Mouse (Mus musculus): ENCODE measurements around the gene Zbtb3. TPM values are rescaled to one million over a fixed set of nuclear protein-coding genes. Genes with fewer than 3 reads are reported as not detected.

The Zbtb3 gene
- polyA plus RNA-seq, 1 experiment from 2014 or later, result 7.9 TPM

DNA sequence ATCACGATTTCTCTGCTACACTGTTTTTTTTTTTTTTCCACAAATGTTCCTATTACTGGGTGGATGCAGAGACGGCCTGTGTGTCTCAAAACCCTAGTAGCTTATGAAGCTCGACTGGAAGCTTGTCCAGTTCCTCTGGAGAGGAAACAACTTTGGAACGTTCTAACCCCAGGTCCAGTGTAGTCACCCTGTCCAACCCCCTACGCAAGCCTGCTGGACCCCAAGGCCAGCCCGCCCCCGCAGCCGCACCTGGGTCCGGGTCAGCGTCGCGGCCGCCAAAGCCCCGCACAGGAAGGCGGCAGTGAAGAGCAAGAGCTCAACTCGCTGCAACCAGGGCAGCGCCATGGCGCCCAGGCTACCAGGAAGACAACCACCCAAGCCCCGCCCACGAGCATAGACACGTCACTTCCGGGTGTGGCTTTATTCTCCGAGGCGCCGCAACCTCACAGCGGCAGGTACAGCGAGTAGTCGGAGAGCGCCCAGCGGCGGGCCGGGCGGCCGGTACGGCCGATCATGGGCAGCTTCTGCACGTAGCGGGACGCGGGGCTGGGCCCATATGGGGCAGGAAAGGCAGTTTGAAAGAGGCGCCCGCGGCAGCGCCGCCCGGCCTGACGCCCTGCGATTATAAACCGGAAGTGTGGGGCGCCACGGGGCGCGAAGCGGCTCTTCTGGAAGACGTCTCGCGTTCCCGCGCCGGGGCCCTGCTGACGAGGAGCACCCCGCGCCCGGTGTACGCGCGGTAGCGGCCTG lies 28.1 kb upstream of the Zbtb3 start, which contains the start of gene Tmem179b:
TSS of gene Tmem179b (minus strand) at position 382 of the 750 bp plus-strand sequence.
- Histone ChIP-seq H3K4me1 (peaks cover 38% of the 10 kb centered on the region), H3K9ac (peak within 1 kb of the TSS; percentile 96), H3K4me3 (peak within 1 kb of the TSS; percentile 70), H3K27ac (peak within 1 kb of the TSS; percentile 99), H3K4me2 (peak within 1 kb of the TSS; percentile 100), H3K36me3 (ENCODE audit: poor library complexity, severe bottlenecking) (peaks cover 49% of the 10 kb centered on the region), H3K9me3 (replicated peaks) (no peaks in the 10 kb centered on the region), H3K27me3 (no peaks in the 10 kb centered on the region)
- ATAC-seq, result peak; percentile 95
- under 1% methylated on average over 68 of the region's 68 CpGs for WGBS

DNA sequence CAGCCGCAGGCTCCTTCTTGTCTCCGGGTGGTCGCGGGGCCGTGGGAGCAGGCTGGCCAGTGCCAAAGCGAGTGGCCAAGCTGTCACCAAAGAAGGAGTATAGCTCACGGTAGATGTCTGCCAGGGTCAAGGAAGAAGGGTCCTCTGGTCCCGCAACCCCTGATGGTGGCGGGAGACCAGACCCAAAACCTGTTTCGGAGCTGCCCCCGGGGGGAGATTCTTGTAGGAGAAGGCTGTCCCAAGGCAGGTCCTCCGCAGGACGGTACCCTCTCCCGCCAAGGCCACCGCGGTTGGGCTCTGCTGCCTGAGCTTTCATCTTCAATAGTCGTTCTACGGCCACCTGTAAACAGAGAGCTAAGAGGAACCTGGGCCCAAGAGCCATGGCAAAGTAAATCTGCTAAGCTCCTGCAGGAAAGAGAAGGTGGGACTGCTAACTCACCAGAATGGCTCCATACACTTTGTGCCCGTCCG lies 27.4 kb upstream of the Zbtb3 start:
- ATAC-seq, result no peak
- 6% methylated on average over 20 of the region's 20 CpGs for WGBS

DNA sequence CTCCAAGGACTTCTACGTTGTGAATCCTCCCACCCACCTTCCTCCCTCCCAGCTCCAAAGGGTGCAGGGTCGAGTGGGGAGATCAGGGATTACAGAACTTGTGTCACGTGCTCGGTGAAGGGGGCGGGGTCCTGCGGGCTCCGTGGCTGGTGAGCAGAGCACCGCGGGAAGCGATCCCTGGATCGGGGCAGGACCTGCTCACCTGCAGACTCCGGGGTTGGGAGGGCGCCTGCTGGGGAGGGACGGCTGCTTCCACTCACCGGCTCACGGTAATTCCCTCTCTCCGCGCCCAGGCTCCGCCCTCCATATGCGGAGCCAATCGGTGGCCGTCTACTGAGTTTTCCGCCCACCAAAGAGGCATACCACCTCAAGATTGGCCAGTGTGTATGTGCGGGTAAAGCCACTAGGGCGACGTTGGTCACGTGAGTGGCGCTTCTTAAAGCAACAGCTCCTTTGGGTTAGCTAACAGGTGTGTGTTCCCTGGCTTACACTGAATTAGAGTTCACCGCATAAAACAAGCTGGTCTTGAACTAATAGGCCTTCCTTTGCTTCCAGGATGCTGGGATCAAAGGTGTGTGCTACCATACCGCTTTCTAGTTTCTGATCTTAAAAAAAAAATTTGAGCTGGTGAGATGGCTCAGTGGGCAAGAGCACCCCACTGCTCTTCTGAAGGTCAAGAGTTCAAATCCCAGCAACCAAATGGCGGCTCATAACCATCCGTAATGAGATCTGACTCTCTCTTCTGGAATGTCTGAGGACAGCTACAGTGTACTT lies 16.2 kb upstream of the Zbtb3 start, which contains the start of gene Taf6l:
TSS of gene Taf6l (minus strand) at position 410 of the 774 bp plus-strand sequence.
- H3K9me3 ChIP-seq (replicated peaks), result no peaks in the 10 kb centered on the region
- H3K27me3 ChIP-seq, result no peaks in the 10 kb centered on the region
- peak; percentile 100 for ATAC-seq
- peak within 1 kb of the TSS; percentile 78 for H3K4me2 ChIP-seq
- peak within 1 kb of the TSS; percentile 68 for H3K27ac ChIP-seq
- peaks cover 15% of the 10 kb centered on the region for H3K4me1 ChIP-seq
- peak within 1 kb of the TSS; percentile 76 for H3K4me3 ChIP-seq
- peaks cover 37% of the 10 kb centered on the region for H3K36me3 ChIP-seq (ENCODE audit: poor library complexity, severe bottlenecking)
- 1% methylated on average over 32 of the region's 32 CpGs for WGBS
- peak within 1 kb of the TSS; percentile 71 for H3K9ac ChIP-seq

More for the DNA sequence above, 27.4 kb upstream of the Zbtb3 start:
- no peaks in the 10 kb centered on the region for H3K27me3 ChIP-seq
- peaks cover 38% of the 10 kb centered on the region for H3K4me1 ChIP-seq
- H3K36me3 ChIP-seq (ENCODE audit: poor library complexity, severe bottlenecking), result peaks cover 46% of the 10 kb centered on the region
- H3K27ac ChIP-seq, result peak overlapping the region; percentile 99
- peak overlapping the region; percentile 70 for H3K4me3 ChIP-seq
- peak overlapping the region; percentile 100 for H3K4me2 ChIP-seq
- H3K9ac ChIP-seq, result peak overlapping the region; percentile 96
- H3K9me3 ChIP-seq (replicated peaks), result no peaks in the 10 kb centered on the region

DNA sequence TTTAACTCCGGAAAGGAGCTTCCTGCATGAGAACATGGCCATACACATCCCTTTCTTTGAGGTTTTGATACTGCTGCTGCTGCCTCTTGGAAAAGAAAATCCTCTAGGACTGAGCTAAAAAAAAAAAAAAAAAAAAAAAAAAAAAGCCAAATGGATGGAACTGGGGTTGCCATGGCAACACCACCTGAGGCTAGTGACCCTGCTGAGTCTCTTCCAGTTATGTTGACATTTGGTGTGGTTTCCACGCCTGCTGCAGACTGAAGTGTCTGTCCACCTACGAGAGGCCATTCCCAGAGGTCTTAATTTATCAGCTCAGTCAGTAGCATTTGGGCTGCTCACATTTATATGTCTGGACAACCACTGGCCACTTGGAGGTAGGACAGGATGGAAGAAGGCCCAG lies 13.8 kb upstream of the Zbtb3 start:
- Histone ChIP-seq H3K4me3 (no peak overlapping the region), H3K4me2 (no peak overlapping the region), H3K4me1 (peaks cover 15% of the 10 kb centered on the region), H3K9me3 (replicated peaks) (no peaks in the 10 kb centered on the region), H3K36me3 (ENCODE audit: poor library complexity, severe bottlenecking) (peaks cover 31% of the 10 kb centered on the region), H3K9ac (no peak overlapping the region), H3K27me3 (no peaks in the 10 kb centered on the region), H3K27ac (peak overlapping the region; percentile 3; the same call in 1 of the 2 replicates)
- ATAC-seq, result no peak
- 23% methylated on average over 3 of the region's 3 CpGs for WGBS

DNA sequence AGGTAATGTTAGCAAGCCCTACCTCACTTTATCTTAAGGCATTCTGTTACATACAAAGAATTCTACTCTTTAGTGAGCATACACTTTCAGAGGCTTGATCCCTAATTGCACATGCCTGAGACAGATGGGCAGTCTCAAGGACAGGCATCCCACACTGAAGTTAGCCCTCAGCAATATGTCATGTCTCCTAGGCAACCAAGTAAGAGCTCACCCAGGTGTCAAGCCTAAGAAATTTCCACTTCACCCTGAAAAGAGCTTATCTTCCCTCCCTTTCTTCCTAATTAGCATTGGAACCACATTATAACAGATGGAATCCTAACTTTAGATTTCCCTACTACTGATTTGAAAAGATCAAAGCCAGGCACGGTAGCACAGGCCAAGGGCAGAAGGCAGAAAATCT lies 13.2 kb upstream of the Zbtb3 start:
- Histone ChIP-seq H3K9ac (no peak overlapping the region), H3K27ac (peak overlapping the region; percentile 3; the same call in 1 of the 2 replicates), H3K4me3 (no peak overlapping the region), H3K4me1 (peaks cover 15% of the 10 kb centered on the region), H3K4me2 (no peak overlapping the region), H3K27me3 (no peaks in the 10 kb centered on the region), H3K36me3 (ENCODE audit: poor library complexity, severe bottlenecking) (peaks cover 31% of the 10 kb centered on the region), H3K9me3 (replicated peaks) (no peaks in the 10 kb centered on the region)
- WGBS, result 29% methylated on average over 1 of the region's 1 CpGs
- ATAC-seq, result no peak

DNA sequence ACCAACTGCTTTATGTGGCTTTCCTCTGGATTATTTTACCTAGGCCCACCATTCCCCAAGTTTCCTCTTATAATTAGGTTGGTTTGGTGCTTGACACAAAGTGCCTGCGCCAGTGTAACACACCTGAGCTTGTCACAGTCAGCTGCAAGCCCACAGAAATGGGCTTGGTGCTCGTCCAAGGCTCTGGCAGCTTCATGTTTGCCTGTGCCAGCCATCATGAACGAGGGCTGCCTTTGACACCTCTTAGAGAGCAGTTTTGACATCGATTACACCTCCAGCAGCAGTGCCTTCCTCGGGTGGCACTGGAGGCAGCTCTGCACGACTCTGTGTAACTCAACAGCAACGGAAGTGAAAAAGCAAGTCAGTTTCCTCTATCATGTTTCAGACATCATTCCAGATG lies 12.2 kb upstream of the Zbtb3 start:
- ATAC-seq, result no peak
- Histone ChIP-seq H3K27me3 (no peaks in the 10 kb centered on the region), H3K4me2 (no peak overlapping the region), H3K27ac (no peak overlapping the region), H3K9me3 (replicated peaks) (no peaks in the 10 kb centered on the region), H3K4me1 (peaks cover 12% of the 10 kb centered on the region), H3K9ac (no peak overlapping the region), H3K4me3 (no peak overlapping the region), H3K36me3 (ENCODE audit: poor library complexity, severe bottlenecking) (peaks cover 38% of the 10 kb centered on the region)
- WGBS, result 83% methylated on average over 7 of the region's 7 CpGs

DNA sequence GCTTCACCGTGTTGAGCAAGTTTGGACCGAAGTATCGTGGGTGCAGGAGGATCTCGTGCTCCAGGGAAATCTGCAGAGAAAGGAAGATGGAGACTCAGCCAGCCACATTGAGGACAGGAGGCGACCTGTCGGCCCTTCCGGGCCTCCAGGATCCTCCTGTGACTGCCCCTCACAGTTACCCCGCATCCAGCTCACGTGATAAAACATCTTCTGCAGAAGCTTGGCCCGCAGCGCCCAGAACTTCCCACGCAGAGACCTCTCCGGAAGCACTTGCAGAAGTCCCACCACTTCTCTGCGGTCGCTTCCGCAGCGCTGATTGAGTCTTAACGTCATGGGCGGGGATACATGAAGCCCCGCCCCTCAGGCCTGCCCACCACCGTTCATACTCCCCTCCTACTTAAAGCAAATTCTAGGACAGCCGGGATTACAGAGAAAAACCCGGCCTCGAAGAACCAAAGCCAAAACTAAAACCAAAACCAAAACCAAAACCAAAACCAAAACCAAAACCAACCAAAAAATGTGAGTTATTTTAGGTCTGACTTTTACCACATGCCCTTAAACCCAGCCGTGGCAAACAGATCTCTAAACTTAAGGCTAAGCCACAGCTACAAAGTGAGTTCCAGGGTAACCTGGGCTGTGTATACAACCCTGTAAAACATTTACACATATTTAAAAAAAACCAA lies 4.0 kb upstream of the Zbtb3 start, which contains the start of gene Polr2g:
TSS of gene Polr2g (minus strand) at position 314 of the 683 bp plus-strand sequence.
- WGBS, result 2% methylated on average over 25 of the region's 25 CpGs
- Histone ChIP-seq H3K4me3 (peak within 1 kb of the TSS; percentile 62), H3K27me3 (peaks cover 4% of the 10 kb centered on the region; the same call in 1 of the 2 replicates), H3K9me3 (replicated peaks) (no peaks in the 10 kb centered on the region), H3K4me1 (peaks cover 22% of the 10 kb centered on the region), H3K4me2 (peak within 1 kb of the TSS; percentile 88), H3K36me3 (ENCODE audit: poor library complexity, severe bottlenecking) (peaks cover 32% of the 10 kb centered on the region), H3K9ac (peak within 1 kb of the TSS; percentile 77), H3K27ac (0 out of 2 replicates have a peak within 1 kb of the TSS, but pooled peaks have one; percentile 12)
- ATAC-seq, result peak; percentile 72

DNA sequence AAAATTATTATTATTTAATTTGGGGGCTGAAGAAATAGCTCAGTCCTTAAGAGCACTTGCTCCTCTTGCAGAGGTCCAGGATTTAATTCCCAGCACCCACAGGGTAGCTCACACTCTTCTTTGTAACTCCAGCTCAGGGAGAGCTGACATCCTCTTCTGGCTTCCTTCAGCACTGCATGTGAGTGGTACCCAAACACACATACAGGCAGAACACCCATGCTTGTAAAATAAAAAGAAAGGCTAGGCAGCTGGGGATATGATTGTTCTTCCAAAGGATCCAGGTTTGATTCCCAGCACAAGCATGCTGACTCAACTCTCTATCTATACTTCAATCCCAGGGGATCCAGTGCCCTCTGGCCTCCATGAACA lies 3.4 kb upstream of the Zbtb3 start:
- Histone ChIP-seq H3K36me3 (ENCODE audit: poor library complexity, severe bottlenecking) (peaks cover 32% of the 10 kb centered on the region), H3K9me3 (replicated peaks) (no peaks in the 10 kb centered on the region), H3K9ac (no peak overlapping the region), H3K4me1 (peaks cover 22% of the 10 kb centered on the region), H3K27me3 (peaks cover 4% of the 10 kb centered on the region; the same call in 1 of the 2 replicates), H3K4me2 (peak overlapping the region; percentile 88; the same call in 1 of the 2 replicates), H3K4me3 (peak overlapping the region; percentile 62; the same call in 1 of the 2 replicates), H3K27ac (no peak overlapping the region)
- no peak for ATAC-seq

DNA sequence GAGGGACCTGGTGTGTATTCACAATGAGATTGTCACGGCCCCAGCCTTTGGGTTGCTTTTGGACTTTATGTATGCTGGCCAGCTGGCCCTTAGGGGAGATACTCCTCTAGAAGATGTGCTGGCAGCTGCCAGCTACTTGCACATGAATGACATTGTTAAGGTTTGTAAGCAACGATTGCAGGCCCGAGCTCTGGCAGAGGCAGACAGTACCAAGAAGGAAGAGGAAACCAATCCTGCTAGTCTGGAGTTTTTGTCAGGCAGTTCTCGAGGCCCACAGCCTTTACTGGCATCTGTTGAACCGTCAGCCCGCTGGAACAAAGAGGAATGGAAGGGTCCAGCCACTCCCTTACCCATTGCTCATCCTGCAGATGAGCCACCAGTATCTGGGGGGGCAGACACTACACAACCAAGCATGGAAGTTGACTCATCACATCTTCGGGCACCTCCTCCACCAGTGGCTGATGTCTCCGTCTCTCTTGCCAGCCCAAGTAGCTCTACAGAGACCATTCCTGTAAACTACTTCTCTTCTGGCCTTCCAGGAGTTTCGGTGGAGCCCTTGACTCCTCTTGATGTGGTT lies 937 bp downstream of the Zbtb3 start:
- Histone ChIP-seq H3K36me3 (ENCODE audit: poor library complexity, severe bottlenecking) (peaks cover 51% of the 10 kb centered on the region), H3K9me3 (replicated peaks) (no peaks in the 10 kb centered on the region), H3K9ac (peak overlapping the region; percentile 34; the same call in 1 of the 2 replicates), H3K27me3 (peaks cover 4% of the 10 kb centered on the region; the same call in 1 of the 2 replicates), H3K4me1 (peaks cover 12% of the 10 kb centered on the region), H3K4me2 (peak overlapping the region; percentile 69), H3K27ac (peak overlapping the region; percentile 94), H3K4me3 (peak overlapping the region; percentile 63; the same call in 1 of the 2 replicates)
- no peak for ATAC-seq
- 91% methylated on average over 9 of the region's 9 CpGs for WGBS

DNA sequence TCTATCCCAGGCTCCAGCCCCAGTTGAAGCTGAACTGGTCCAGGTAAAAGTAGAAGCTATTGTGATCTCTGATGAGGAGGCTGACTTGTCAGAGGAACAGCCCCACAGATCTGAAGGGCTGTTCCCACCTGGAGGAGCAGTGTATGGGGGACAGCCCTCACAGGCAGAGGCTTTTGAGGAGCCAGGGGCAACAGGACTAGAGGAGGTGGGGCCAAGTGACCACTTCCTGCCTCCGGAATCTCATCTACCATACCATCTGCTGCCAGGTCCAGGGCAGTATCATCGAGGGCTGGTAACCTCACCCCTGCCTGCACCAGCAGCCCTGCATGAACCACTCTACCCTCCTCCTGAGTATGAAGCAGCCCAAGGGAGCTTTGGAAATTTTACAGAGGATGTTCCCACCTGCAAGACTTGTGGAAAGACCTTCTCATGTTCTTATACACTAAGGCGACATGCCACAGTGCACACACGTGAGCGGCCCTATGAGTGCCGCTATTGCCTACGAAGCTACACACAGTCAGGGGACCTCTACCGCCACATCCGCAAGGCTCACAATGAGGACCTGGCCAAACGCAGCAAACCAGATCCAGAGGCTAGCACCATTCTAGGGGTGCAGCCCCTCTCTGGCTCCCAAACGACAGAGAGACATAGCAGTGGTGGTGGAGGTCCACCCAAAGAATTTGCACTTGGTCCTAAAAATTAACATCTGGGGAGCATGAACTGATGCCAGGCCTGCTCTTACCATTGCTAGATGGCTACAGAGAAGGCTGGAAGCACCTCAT lies 1.7 kb downstream of the Zbtb3 start:
- WGBS, result 94% methylated on average over 11 of the region's 11 CpGs
- Histone ChIP-seq H3K27ac (no peak overlapping the region; the same call in 1 of the 2 replicates), H3K4me1 (peaks cover 12% of the 10 kb centered on the region), H3K9me3 (replicated peaks) (no peaks in the 10 kb centered on the region), H3K36me3 (ENCODE audit: poor library complexity, severe bottlenecking) (peaks cover 58% of the 10 kb centered on the region), H3K9ac (no peak overlapping the region), H3K4me3 (no peak overlapping the region), H3K27me3 (peaks cover 4% of the 10 kb centered on the region; the same call in 1 of the 2 replicates), H3K4me2 (no peak overlapping the region)
- ATAC-seq, result no peak
